Mouse (Mus musculus): ENCODE results near the gene Rassf7.

Rassf7 gene

DNA sequence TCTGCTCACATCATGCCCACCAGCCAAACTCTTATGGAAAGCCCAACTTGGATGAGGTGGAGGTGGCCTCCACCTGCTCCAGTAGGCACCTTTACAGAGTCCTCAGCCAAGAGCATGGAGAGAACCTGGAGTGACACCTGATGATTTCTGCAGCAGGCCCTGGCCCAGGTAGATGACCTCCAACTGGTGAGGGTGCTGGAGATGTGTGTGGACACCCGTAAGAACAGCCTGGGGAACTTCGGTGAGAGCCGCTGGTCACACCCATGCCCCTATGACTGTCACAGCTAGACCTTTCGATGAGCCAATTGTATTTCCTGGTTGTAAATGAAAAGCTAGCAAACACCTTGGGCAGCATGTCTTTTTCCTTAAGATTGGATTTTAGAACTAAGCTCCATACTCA is 17.5 kb upstream of the Rassf7 start:
- DNase-seq, result no peak

DNA sequence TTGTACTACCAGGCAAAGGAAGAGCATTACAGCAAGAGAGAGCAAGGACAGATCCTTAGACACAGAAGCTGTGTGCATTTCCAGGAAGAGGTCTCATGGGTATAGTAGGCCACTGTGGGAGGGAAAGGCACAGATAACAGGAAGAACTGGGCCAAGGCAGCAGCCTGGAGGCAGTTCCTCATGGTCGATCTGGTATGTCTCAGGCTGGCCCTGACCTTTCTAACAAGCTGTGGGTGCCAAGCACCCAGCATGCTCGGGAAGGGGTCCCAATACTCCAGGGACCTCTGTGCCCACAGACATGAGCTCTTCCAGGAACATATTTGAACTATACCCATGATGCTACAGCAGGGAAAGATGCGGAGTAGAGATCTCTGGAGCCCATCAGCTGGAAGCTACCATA is 11.1 kb upstream of the Rassf7 start:
- DNase-seq, result no peak

DNA sequence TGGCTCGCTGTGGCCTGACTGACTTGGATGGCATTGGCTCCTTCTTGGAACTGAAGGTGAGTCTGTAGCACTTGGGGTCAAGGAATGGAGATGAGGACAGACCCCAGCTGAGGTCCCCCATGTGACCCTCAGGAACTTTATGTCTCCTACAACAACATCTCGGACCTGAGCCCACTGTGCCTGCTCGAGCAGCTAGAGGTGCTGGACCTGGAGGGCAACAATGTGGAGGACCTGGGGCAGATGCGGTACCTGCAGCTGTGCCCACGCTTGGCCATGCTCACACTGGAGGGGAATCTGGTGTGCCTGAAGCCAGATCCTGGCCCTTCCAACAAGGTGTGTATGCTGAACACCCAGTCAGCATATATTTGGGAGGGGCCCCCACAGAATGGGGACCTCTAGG is 10.2 kb upstream of the Rassf7 start:
- no peak for DNase-seq

DNA sequence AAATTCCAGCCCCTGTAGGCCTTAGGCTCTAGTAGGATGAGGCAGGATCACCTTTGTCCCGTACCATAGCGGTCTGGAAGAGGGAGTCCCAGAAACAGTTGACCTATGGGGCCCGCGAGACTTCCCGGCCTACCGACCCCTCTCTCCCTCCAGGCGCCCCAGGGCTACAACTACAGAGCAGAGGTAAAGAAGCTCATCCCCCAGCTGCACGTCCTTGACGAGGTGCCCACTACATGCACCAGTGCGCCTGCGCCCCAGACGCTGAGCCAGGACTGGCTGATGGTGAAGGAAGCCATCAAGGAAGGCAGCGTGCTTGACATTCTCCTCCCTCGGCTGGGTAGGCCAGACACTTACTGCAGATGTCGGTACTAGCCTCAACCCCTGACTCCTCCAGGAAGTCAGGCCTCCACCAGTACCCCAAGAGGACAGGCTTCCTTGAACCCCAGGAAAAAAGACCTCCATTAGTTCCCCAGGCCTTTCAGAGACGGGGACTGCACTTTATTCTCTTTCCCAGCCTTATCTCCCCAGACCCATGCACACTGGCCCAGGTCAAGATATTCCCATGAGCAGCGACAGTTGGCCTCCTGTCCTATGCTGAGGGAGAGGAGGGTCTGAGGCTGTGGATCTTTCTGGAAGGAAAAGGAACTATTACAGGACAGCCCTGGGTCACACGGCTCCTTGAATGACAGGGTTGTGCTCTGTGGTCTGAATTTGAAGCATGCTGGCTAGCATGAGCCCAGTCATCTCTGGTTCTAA is 9.3 kb upstream of the Rassf7 start:
- DNase-seq, result no peak

DNA sequence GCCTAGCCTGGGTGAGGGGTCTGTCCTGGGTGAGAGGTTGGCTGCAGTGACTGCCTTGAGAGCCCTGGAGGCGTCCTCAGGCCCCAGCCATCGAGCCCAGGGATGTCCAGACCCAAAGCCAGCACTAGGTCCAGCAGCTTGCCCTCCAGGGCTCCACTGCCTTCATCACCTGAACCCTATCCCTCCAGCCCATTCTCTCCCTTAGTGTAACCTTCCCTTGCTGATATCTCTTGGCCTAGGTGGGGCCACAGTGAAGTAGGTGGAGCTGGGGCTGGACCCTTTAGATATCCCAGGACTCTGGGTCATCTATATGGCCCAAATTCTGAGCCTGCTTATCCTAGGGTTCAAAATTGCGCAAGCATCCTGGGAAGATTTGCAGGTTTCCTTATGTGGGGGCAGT is 6.1 kb upstream of the Rassf7 start:
- no peak for DNase-seq

DNA sequence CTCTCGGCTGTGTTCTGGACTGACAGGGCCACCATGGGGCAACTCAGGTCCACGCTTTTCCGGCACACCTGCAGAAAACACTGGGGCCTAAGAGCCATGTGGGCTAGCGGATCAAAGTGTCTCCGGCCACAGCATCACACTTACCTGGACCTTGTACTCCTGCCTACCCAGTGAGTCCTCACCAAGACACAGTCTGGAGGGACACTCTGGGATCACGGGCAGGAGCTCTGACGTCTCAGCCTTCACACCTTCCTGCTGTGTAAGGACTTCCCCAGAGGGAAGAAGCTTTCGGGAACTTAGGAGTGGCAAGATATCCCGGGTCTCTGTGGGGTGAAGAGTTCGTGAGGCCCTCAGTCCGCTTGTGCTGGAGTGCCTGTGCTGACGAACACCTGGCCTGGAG is 5.5 kb upstream of the Rassf7 start:
- no peak for DNase-seq

DNA sequence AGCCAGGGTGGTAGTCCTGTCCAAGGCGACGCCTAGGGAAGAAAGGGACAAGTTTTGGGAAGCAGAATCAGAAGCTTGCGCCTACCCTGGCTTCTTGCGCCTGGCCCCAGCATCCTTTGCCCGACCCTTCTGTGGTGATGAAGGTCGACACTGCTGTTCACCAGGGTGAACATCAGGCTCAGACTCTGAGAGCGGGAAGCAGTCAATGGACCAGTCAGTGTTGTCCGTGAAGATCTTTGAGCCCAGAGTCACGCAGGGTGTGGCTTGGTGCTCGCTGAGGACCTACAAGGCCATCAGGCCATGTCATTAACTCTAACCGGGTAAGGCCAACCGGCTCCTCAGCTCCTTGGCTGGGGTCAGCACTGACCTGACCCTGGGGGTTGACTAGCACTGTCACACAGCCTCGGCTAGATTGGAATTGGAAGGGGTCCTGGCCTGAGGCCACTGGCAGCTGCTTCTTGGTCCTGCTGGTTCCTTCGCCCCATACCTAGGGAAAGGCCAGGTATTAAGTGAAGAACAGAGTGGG is 5.0 kb upstream of the Rassf7 start:
- DNase-seq, result no peak

DNA sequence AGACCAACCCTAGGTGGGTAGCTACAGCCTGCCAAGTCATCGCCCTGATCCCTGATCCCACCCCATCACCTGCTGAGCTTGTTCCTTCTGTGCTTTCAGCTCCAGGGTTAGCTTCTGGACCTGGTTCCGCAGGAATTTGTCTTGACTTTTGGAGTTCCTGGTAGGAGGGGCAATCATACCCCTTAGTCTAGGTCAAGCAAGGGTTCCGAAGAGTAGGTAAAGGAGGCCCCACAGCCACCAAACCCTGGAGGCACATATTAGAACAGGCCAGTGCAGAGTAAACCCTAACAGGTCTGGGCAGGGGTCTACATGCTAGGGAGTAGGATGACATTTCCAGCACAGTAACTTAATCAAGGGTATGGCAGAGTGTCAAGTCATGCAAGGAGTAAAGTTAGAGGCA is 2.5 kb upstream of the Rassf7 start:
- no peak for DNase-seq

DNA sequence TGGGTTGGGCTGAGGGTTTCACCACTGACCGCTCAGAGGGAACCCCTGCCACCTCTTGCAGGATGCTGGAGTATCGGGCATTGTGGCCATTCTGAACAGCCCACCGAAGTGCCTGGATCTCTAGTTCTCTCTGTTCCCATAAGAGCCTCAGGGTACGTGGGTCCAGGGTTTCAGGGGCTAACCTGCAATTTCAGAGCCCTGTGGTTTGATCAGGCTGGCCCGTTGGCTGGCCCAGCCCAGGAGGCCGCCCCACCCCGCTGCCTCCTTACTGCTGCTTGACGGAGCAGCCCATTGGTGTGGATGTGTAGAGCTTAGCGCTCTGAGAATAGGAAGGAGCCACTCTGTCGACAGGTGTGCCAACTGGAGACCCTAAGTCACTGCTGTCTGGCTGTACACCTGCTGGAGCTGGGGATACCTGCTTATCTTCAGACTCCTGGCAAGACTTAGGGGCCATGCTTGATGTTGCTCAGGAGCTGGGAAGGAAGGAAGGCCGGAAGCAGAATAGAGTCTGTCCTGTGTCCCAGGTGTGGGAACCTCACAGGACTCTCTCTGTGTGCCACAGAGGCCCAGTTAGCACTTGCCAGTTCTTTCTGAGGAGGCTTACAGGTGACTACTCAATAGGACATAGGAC is 1.9 kb upstream of the Rassf7 start, which contains the start of gene Lmntd2:
Gene Lmntd2 (minus strand): TSS at position 476 of the 631 bp plus-strand sequence.
- DNase-seq, result no peak

DNA sequence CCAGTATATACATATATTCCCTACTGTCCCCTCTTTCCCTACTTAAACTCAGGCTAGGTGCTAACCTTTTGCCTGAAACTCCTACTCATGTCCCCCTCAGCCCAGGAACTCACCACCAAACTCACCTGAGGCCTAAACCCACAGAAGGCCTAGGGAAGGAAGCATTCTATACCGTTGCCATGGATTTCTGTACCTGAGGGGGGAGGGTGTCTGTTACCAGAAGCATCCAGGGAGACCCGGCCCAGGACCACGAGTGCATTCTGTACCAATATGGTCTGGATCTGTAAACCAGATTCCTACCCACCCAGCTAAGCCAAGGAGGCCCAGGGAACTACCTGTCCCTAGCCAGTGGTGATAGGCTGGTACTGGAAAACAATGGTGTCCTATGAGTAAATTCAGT is 1.4 kb upstream of the Rassf7 start:
- no peak for DNase-seq

DNA sequence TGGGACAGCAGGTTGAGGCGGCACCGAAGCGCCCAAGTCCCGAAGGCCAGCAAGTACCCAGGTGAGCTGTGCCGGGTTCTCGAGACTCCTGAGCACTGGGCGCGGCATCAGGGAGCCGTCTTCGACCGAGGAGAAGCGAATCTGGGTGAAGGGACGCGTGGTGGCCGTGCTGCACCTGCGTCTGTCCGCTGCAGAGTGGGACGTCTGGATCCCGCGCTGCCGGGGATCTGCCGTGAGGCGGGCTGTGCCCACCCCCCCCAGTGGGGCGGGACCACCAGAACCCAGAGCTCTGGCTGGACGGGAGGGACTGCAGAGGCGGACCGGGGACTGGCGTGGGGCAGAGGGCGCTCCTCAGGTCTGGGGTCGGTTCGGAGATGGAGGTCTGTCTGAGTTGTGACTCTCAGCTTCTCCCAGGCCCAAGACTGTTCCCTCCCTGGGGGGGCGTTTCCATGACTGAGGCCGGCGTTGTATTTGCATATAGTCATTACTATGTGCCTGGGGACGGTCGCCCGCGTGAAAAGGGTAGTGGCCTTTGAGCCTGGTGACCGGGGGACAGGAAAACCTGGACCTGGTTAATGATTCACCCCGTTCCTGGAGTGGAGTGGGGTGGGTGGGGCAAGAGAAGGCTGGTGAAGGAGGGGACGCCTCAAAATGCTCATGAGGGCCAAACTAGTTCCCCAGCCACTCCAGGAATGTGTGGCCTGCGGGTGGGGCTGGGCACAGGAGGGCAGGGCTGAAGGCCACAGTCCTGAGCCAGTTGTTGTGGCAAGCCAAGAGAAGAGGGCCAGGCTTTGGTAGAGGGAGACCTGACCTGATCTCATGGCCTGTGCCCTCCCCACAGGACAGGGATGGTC is 447 bp downstream of the Rassf7 start:
- DNase-seq, result peak; percentile 91 to 97

DNA sequence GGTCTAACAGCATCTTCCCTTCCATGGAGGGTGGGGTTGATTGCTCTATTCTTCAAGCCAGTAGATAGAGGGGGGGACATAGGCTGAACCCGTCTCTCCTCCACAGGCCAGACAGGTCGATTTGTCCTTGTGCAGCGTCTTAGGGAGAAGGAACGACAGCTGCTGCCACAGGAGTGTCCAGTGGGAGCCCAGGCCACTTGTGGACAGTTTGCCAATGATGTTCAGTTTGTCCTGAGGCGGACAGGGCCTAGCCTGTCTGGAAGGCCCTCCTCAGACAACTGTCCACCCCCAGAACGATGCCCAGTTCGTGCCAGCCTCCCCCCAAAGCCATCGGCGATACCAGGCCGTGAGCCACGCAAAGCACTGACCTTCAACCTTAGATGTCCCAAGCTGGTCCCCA is 1.2 kb downstream of the Rassf7 start:
- no peak for DNase-seq

DNA sequence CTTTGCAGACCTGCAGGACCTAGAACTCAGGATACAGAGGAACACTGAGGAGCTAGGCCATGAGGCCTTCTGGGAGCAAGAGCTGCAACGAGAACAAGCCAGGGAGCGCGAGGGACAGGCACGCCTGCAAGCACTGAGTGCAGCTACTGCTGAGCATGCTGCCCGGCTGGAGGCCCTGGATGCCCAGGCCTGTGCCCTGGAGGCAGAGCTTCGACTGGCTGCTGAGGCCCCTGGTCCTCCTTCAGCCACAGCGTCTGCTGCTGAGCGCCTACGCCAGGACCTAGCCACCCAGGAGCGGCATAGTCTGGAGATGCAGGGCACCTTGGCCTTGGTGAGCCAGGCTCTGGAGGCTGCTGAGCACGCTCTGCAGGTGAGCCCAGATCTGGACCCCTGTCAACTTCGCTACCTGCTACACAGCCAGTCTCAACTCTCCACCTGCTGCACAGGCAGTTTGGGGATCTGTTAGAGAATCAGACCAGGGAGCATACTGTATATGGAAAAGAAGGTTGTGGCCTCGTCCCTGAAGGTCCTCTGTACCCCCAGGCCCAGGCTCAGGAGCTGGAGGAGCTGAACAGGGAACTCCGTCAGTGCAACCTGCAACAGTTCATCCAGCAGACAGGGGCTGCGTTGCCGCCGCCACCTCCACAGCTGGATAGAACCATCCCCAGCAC is 1.8 kb downstream of the Rassf7 start:
- peak in 1 of 2 experiments; percentile 20 for DNase-seq

DNA sequence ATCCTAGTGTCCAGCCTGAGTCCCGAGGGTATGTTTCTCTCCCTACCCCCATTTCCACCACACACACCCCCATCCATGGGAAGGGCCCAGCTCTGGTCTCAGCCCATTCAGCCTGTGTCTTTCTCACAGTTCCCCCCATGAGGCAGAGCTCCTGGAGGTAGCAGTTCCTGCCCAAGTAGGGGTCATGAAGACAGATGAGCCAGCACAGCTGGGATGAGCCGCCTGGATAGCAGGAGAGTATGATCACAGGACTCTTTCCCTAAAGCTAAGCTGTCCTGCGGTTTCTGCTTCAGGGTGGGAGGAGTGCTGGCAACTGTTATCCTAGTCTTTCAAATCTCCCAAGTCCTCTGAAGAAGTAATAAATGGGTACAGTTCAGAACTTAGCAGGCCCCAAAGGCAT is 2.5 kb downstream of the Rassf7 start:
- DNase-seq, result no peak

DNA sequence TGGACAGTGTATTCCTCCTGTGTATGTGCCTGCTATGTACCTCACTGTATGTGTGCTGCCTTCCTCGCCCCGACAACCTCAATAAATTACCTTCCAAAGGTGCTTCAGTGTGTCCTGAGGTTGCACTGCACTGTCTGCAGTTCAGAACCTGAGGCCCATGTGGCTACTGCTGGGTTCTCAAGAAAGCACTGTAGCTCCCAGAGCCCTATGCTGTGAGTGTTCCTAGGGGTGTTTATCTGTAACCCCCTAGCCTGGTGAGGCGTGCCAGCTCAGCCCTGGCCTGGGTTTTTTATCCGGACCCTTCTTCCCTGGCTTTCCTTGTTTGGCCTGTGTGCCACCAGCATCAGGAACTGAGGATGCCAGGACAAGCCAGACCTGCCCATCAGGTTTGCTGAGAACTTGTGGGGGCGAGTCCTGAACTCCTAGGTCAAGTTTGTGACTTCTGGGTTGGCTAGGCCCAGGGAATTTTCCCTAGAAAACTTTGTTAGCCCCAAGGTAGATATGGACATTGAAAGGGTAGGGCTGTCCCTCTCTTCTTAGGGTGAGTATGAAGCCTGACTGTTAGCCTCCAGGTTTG is 3.0 kb downstream of the Rassf7 start:
- peak in 1 of 2 experiments; percentile 19 for DNase-seq

DNA sequence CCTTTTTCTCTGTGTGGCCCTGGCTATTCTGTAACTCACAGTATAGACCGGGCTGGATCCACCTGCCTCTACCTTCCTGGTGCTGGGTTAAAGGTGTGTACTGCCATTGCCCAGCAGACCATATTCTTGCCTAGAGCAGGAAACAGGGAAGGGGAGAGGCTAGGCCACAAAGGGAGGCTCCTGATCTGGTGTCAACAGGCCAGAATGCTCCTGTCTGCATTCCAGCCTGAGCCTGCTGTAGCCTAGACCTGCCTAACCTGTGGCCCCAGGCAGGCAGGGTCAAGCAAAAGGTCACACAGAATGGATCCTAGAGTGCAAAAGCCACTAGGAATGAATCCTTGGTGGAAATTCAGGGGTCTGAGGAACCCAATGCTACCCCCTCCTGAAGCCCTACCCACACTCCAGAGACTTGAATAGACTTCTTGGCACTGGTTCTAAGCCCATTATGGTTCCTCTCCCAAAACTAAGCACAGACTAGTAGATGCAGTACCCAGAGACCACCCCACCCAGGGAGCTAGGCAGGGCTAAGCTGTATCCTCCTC is 4.0 kb downstream of the Rassf7 start:
- no peak for DNase-seq

DNA sequence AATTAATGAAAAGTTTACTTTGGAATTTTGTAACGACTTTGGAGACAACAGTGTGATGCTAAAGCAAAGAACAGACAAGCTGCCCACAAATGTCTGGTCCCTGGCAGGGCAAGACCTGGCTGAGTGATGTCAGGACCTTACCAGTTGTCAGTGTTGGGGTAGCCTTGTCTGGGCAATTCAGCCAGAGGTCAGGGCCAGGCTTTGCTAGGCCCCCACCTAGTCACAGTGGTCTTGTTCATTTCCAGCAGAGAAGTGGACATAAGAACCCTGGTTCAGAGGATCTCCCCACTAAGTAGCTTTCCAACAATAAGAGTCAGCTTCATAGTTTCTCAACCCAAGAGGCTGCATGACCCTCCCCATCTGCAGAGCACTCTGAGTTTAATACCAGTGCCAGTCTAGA is 4.7 kb downstream of the Rassf7 start:
- DNase-seq, result no peak

DNA sequence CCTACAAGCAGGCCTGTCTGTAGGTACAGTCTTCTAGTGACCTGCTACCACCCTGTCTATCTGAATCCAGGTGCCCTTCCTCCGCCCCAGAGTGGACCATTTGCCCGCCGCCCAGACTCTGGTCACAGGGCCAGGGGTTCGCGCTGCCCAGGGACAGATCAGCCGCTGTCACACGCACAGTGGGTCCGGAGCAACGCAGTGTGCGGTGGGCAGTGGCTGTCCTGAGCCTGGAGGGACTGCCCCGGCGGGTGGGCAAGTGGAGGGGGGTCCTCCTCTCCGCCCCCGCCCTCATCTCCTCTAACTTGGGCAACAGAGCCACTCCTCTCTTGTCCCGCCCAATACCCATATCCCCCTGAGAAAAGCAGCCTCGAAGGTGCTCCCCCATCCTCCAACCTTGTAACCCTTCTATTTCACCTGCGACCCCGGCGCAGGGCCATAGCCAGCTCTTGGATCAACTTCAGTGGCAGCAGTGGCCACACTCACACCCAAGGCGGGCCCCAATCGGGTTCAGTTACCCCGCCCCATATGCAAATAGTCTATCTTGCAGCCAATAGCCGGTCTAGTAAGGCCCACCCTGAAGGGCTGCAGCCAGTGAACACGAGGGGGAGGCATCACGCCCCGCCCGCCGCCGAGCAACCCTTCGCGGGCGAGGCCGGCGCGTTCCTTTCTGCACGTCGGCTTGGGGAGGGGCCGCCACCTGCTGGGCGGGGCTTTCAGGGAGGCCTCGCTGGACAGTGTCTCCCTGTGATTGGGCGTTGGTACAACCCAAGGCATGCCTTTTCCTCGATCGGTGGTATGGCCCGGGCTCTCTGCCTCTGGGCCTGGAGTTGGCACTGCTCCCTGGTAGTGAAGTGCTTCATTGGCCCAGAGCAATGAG is 5.8 kb downstream of the Rassf7 start:
- DNase-seq, result peak; percentile 98

DNA sequence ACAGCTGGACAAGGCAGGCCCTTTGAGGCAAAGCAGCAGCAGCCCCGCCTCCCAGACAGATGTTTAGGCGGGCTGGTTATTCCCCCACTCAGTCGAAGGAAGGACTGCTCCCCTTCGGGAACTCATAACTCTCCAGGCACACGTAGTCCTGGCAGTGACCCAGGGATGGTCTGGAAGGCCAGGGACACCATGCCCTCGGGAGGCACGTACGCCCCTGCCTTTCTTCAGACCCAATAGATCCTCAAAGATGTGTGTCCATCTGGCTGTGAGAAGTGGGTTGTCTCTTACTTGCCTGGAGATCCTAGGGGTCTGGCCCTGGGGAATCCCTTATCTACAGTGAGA is 6.4 kb downstream of the Rassf7 start:
- DNase-seq, result no peak

DNA sequence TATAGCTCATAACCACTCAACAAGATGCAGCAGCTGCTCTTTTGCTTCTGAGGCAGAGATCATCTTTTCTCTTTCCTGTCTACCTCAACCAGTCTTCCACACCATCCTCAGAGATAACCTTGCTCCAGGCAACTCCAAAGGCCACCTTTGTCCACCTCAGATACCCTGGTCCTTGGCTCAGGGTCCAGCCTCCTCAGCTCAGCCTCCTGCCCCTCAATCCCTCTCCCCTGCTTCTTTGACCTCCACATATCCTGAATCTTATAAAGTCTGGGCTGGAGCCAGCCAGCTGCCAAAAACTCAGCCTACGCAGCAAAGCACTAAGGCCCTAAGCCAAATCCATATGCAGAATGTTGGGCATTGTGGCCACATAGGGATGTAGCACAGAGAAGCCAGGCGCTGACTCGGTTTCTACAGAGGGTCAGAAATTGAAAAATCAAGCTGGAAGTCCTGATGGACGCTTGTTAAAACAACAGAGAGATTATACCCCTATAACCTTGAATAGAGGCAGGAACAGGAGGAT is 7.1 kb downstream of the Rassf7 start:
- DNase-seq, result no peak

DNA sequence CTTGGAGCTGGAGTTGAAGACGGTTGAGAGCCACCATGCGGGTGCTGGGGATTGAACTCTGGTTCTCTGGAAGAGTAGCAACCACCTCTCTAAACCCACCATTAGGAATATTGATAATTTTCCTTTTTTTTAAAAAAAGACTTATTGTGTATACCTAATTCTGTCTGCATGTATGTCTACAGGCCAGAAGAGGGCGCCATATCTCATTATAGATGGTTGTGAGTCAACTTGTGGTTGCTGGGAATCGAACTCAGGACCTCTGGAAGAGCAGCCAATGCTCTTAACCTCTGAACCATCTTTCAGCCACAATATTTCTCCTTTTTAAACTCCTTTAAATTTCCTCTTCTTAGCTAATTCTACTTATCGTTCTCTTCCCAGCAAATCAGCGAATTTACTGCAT is 10.9 kb downstream of the Rassf7 start:
- DNase-seq, result no peak
